Mouse (Mus musculus): ENCODE results near the gene Mars.

Gene Mars

GRCm38 (mm10) chr10:127286730-127287129, 24.9 kb downstream of the Mars start:
- DNase-seq (ENCODE audit: low spot score): no peak

GRCm38 (mm10) chr10:127286194-127286593, 25.4 kb downstream of the Mars start:
- no peak for DNase-seq (ENCODE audit: low spot score)

GRCm38 (mm10) chr10:127285644-127286043, 25.9 kb downstream of the Mars start:
- DNase-seq (ENCODE audit: low spot score): no peak

GRCm38 (mm10) chr10:127284724-127285500, 26.7 kb downstream of the Mars start:
- DNase-seq (ENCODE audit: low spot score): no peak

GRCm38 (mm10) chr10:127284105-127284622, 27.4 kb downstream of the Mars start:
- DNase-seq (ENCODE audit: low spot score): no peak

GRCm38 (mm10) chr10:127282620-127283215, 28.9 kb downstream of the Mars start:
- DNase-seq (ENCODE audit: low spot score): no peak

- DNase-seq (ENCODE audit: low spot score): no peak
Observed at GRCm38 (mm10) chr10:127281316-127281715, 30.3 kb downstream of the Mars start.

- no peak for DNase-seq (ENCODE audit: low spot score)
Observed at GRCm38 (mm10) chr10:127279730-127280129, 31.9 kb downstream of the Mars start.

- no peak for DNase-seq (ENCODE audit: low spot score)
Observed at GRCm38 (mm10) chr10:127274261-127275022, 37.1 kb downstream of the Mars start.

- DNase-seq (ENCODE audit: low spot score): no peak
Observed at GRCm38 (mm10) chr10:127272371-127272770, 39.2 kb downstream of the Mars start.

GRCm38 (mm10) chr10:127269884-127270283, 41.7 kb downstream of the Mars start:
- DNase-seq (ENCODE audit: low spot score): no peak

GRCm38 (mm10) chr10:127269036-127269435, 42.5 kb downstream of the Mars start:
- no peak for DNase-seq (ENCODE audit: low spot score)

GRCm38 (mm10) chr10:127268401-127268800, 43.2 kb downstream of the Mars start:
- DNase-seq (ENCODE audit: low spot score): peak; percentile 42

- no peak for DNase-seq (ENCODE audit: low spot score)
Observed at GRCm38 (mm10) chr10:127267318-127267717, 44.3 kb downstream of the Mars start.

GRCm38 (mm10) chr10:127266112-127267091, 45.2 kb downstream of the Mars start, which contains the start of gene Dctn2:
TSS of gene Dctn2 (plus strand) at chr10:127266368.
- peak; percentile 95 for DNase-seq (ENCODE audit: low spot score)

GRCm38 (mm10) chr10:127265727-127266111, 45.9 kb downstream of the Mars start:
- peak; percentile 40 for DNase-seq (ENCODE audit: low spot score)

GRCm38 (mm10) chr10:127264971-127265370, 46.6 kb downstream of the Mars start:
- DNase-seq (ENCODE audit: low spot score): no peak

GRCm38 (mm10) chr10:127264336-127264735, 47.2 kb downstream of the Mars start:
- DNase-seq (ENCODE audit: low spot score): peak; percentile 67

- peak; percentile 45 for DNase-seq (ENCODE audit: low spot score)
Observed at GRCm38 (mm10) chr10:127263631-127264030, 48.0 kb downstream of the Mars start.

- DNase-seq (ENCODE audit: low spot score): no peak
Observed at GRCm38 (mm10) chr10:127262548-127263398, 48.8 kb downstream of the Mars start, which contains the start of gene Kif5a. TSS of gene Kif5a (minus strand) at chr10:127263348.
